Mouse (Mus musculus): ENCODE data around the gene Dysf.

- TF ChIP-seq CTCF (conservative IDR thresholded peaks at IDR 0.05; ENCODE audit: insufficient read depth, insufficient read length, low read depth, low read length) (peak; percentile 29), POLR2A (IDR thresholded peaks at IDR 0.05; ENCODE audit: low read depth, low read length) (no peak)
These were observed 64.2 kb downstream of the Dysf start for GRCm38 (mm10) chr6:84072574-84072973.

Measured in kidney, adult 2 months (tissue).